Mouse (Mus musculus) liver, embryonic 14.5 days (tissue): ENCODE results near the gene P2ry2.

Experiments
- CTCF ChIP-seq: IDR thresholded peaks from 2 replicates; pipeline ENCODE4 v1.5.1; 2016; ENCODE audit warnings: antibody characterized with exemption, low read depth, control low read depth
- EP300 ChIP-seq: IDR thresholded peaks from 2 replicates; pipeline ENCODE4 v1.6.1; 2016; ENCODE audit warnings: antibody characterized with exemption, low read depth

DNA sequence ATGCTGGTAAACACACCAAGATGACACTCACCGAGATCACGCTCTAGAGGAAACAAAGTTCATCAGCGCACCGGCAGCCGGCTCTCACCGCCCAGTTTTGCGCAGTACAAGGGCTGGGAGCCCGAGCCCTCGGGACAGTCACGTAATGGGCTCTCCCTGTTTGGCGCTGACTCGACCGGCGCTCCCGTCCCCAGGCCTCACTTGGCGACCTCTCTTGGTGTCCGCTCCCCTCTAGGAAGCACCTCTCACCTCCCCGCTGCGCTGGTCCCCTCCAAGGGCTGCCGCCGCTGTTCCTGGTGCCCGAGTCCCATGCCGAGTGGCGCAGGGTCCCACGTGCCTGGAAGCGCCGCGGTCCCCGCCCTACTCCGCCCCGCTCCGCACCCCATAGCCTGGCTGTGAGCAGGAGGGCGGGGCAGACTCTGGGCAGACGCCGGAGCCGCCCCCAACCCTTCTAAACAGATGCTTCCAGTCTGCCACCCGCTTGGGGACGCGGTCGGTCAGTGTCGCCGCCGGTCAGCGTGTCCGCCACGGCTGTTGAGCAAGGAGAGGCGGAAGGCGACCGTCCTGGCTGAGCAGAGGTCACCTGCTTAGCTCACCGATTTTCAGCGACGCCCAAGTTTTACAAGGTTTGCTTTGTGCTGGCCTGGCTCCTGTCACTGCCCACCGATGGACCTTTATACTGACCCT is 842 bp downstream of the P2ry2 start:
- no peak for TF ChIP-seq CTCF
- no peak for TF ChIP-seq EP300
